9 mouse cellular contexts compared by ENCODE assay signal in the genomic region with DNA sequence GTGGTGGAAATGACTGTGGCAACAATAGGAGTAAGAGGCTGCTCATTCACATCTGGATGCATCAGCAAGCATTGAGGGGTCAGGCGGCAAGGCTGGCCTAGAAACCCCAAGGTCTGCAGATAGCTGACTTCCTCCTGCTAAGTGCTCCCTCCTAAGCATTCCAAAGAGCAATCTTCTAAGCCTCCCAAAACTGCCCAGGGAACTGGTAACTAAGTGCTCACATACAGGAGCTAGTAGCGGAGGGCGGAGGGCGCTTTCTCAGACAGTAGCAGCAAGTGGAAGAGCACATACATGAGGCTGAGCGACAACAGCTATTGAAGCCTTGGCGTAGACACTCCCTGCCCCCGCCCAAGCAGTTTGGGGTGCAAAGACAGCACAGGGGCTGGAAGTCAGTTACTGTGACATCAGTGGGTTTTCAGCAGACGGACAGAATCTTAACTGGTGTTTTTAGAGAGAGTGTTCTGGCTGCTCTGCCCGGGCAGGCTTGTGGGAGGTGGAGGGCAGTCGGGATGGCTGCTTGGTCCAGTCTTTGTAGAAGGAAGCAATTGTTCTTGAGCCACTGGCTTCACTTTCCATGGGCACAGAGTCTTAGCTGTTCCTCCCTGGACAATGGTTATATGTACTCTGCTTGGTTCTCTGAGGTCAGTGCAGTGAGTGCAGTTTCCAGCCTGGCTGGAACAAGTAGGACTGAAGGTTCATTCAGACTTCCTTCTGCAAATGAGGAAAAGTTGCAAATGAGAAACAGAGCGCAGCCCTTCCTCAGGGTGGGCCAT. TPM values are rescaled to one million over a fixed set of nuclear protein-coding genes. Genes with fewer than 3 reads are reported as not detected.
DNase-seq lines count a peak whose midpoint lies in the region; ATAC-seq and TF ChIP-seq lines count a peak whose summit lies in the region.
"Had no signal": no experiment of that assay in that cellular context is flagged by ENCODE, and none has a peak within 500 bp of the region (broad histone marks: within the 10 kb centered on the region; RNA-seq: fewer than 3 reads in every experiment).

No protein-coding gene starts in this region.

- 0 out of 2 replicates have a peak overlapping the region, but pooled peaks have one; percentile 2 for H3K27ac ChIP-seq in heart, embryonic 16.5 days (ENCODE audit: low read length)
- no peak overlapping the region; the same call in 1 of the 2 replicates for H3K27ac ChIP-seq in heart, adult 2 months
- peak overlapping the region; percentile 72 for H3K27ac ChIP-seq in cortical plate, adult 2 months (ENCODE audit: insufficient read depth, low read length)
- H3K27ac ChIP-seq in hindbrain, embryonic 11.5 days (ENCODE audit: low read depth, low read length) = peak overlapping the region; percentile 45; the same call in 1 of the 2 replicates
- peak overlapping the region; percentile 3 for H3K27ac ChIP-seq in liver, adult 2 months (replicated peaks; ENCODE audit: insufficient read depth, low read depth, low read length)
- no peak overlapping the region for H3K27ac ChIP-seq in kidney, adult 2 months (ENCODE audit: insufficient read depth, low read depth, low read length)

- no peaks in the 10 kb centered on the region for H3K9me3 ChIP-seq in heart, embryonic 16.5 days (replicated peaks; ENCODE audit: control insufficient read depth, low read length)
- no peaks in the 10 kb centered on the region for H3K9me3 ChIP-seq in hindbrain, embryonic 11.5 days (ENCODE audit: control insufficient read depth, low read length)

- no peak overlapping the region for H3K4me3 ChIP-seq in heart, embryonic 16.5 days (ENCODE audit: low read length)
- H3K4me3 ChIP-seq in heart, adult 2 months = no peak overlapping the region
- H3K4me3 ChIP-seq in cortical plate, adult 2 months (ENCODE audit: insufficient read depth, low read length) = no peak overlapping the region
- H3K4me3 ChIP-seq in hindbrain, embryonic 11.5 days (ENCODE audit: low read depth, low read length) = no peak overlapping the region
- H3K4me3 ChIP-seq in liver, adult 2 months (ENCODE audit: insufficient read depth, low read depth, low read length) = no peak overlapping the region
- H3K4me3 ChIP-seq in kidney, adult 2 months (ENCODE audit: insufficient read depth, low read depth, low read length) = no peak overlapping the region

- TF ChIP-seq POLR2A in heart, adult 2 months (IDR thresholded peaks at IDR 0.05; ENCODE audit: insufficient read depth, low read depth, low read length) = no peak
- no peak for TF ChIP-seq POLR2A in cortical plate, adult 2 months (IDR thresholded peaks at IDR 0.05; ENCODE audit: extremely low read depth, insufficient read depth, low read length)
- no peak for TF ChIP-seq POLR2A in liver, adult 2 months (IDR thresholded peaks at IDR 0.05; ENCODE audit: extremely low read depth, insufficient read depth, low read length)
- TF ChIP-seq POLR2A in kidney, adult 2 months (IDR thresholded peaks at IDR 0.05; ENCODE audit: low read depth, low read length) = no peak

- no peak overlapping the region for H3K9ac ChIP-seq in heart, embryonic 16.5 days (ENCODE audit: low read length)
- H3K9ac ChIP-seq in heart, adult 2 months (ENCODE audit: low read depth, low read length) = no peak overlapping the region
- H3K9ac ChIP-seq in hindbrain, embryonic 11.5 days (ENCODE audit: low read depth, low read length) = no peak overlapping the region
- H3K9ac ChIP-seq in liver, adult 2 months (ENCODE audit: low read depth, low read length) = no peak overlapping the region

- no peak overlapping the region for H3K4me2 ChIP-seq in heart, embryonic 16.5 days (ENCODE audit: low read depth, low read length)
- H3K4me2 ChIP-seq in hindbrain, embryonic 11.5 days (replicated peaks; ENCODE audit: low read depth, low read length) = no peak overlapping the region

- WGBS in heart, embryonic 16.5 days = 77% methylated on average over 11 of the region's 11 CpGs
- WGBS in heart, adult 2 months = 67% methylated on average over 11 of the region's 11 CpGs
- 58% methylated on average over 11 of the region's 11 CpGs for WGBS in hindbrain, embryonic 11.5 days
- 75% methylated on average over 11 of the region's 11 CpGs for WGBS in liver, adult 2 months
- 79% methylated on average over 11 of the region's 11 CpGs for WGBS in kidney, adult 2 months

- peaks cover 3% of the 10 kb centered on the region; the same call in 1 of the 2 replicates for H3K4me1 ChIP-seq in heart, embryonic 16.5 days (ENCODE audit: control insufficient read depth, insufficient read depth, low read length)
- peaks cover 26% of the 10 kb centered on the region for H3K4me1 ChIP-seq in heart, adult 2 months (ENCODE audit: control insufficient read depth, insufficient read depth, low read length)
- H3K4me1 ChIP-seq in cortical plate, adult 2 months (ENCODE audit: control insufficient read depth, insufficient read depth, low read length) = peaks cover 8% of the 10 kb centered on the region
- H3K4me1 ChIP-seq in hindbrain, embryonic 11.5 days (replicated peaks; ENCODE audit: control insufficient read depth, insufficient read depth, low read length) = peaks cover 6% of the 10 kb centered on the region
- peaks cover 16% of the 10 kb centered on the region for H3K4me1 ChIP-seq in liver, adult 2 months (ENCODE audit: control insufficient read depth, insufficient read depth, low read length)
- peaks cover 12% of the 10 kb centered on the region for H3K4me1 ChIP-seq in kidney, adult 2 months (ENCODE audit: control insufficient read depth, insufficient read depth, low read length)

- intact Hi-C loops in heart, adult 2 months (cut with DNase I) = no loop called here

- H3K36me3 ChIP-seq in heart, embryonic 16.5 days (ENCODE audit: control insufficient read depth, insufficient read depth) = peaks cover 3% of the 10 kb centered on the region; the same call in 1 of the 2 replicates
- H3K36me3 ChIP-seq in heart, adult 2 months (ENCODE audit: control insufficient read depth, insufficient read depth, low read length) = peaks cover 2% of the 10 kb centered on the region
- H3K36me3 ChIP-seq in hindbrain, embryonic 11.5 days (ENCODE audit: control insufficient read depth, insufficient read depth, low read length) = no peaks in the 10 kb centered on the region
- H3K36me3 ChIP-seq in liver, adult 2 months (ENCODE audit: control insufficient read depth, insufficient read depth, low read length) = peaks cover 3% of the 10 kb centered on the region
- H3K36me3 ChIP-seq in kidney, adult 2 months (ENCODE audit: control insufficient read depth, insufficient read depth, low read length) = no peaks in the 10 kb centered on the region

- no peaks in the 10 kb centered on the region for H3K27me3 ChIP-seq in heart, embryonic 16.5 days (ENCODE audit: control insufficient read depth, insufficient read depth, low read length)
- no peaks in the 10 kb centered on the region for H3K27me3 ChIP-seq in heart, adult 2 months (ENCODE audit: control insufficient read depth, insufficient read depth, low read length)
- no peaks in the 10 kb centered on the region for H3K27me3 ChIP-seq in hindbrain, embryonic 11.5 days (ENCODE audit: control insufficient read depth, insufficient read depth, low read length)
- H3K27me3 ChIP-seq in liver, adult 2 months (ENCODE audit: control insufficient read depth, insufficient read depth, low read length) = no peaks in the 10 kb centered on the region
- no peaks in the 10 kb centered on the region for H3K27me3 ChIP-seq in kidney, adult 2 months (replicated peaks; ENCODE audit: control insufficient read depth, insufficient read depth, low read length)
- H3K27me3 ChIP-seq: Patski had no signal

- TF ChIP-seq EP300 in heart, adult 2 months (IDR thresholded peaks at IDR 0.05; ENCODE audit: insufficient read depth, low read depth, low read length) = no peak

- DNase-seq in heart, adult 2 months = no peak
- peak; percentile 40 for DNase-seq in hindbrain, embryonic 11.5 days (ENCODE audit: low spot score)
- peak; percentile 41 for DNase-seq in liver, adult 2 months (ENCODE audit: extremely low read depth, low read depth, low spot score)
- no peak for DNase-seq in yolk sac, embryonic 10.5 days (ENCODE audit: low spot score)
- no peak for DNase-seq in kidney, adult 2 months
- no peak for DNase-seq in kidney, postnatal 4 days

- TF ChIP-seq CTCF in heart, adult 2 months (IDR thresholded peaks at IDR 0.05) = no peak
- no peak for TF ChIP-seq CTCF in cortical plate, adult 2 months (IDR thresholded peaks at IDR 0.05; ENCODE audit: extremely low read depth, insufficient read depth, low read length)
- no peak for TF ChIP-seq CTCF in liver, adult 2 months (IDR thresholded peaks at IDR 0.05; ENCODE audit: low read depth, low read length)
- no peak for TF ChIP-seq CTCF in kidney, adult 2 months (conservative IDR thresholded peaks at IDR 0.05; ENCODE audit: insufficient read depth, insufficient read length, low read depth, low read length)

- peaks cover 13% of the 10 kb centered on the region for H3K79me2 ChIP-seq in heart, adult 2 months (replicated peaks; ENCODE audit: control insufficient read depth, insufficient read depth, low read length)
- H3K79me2 ChIP-seq in liver, adult 2 months (ENCODE audit: control insufficient read depth, insufficient read depth, low read length) = peaks cover 67% of the 10 kb centered on the region

- ATAC-seq in heart, embryonic 16.5 days (replicated peaks; ENCODE audit: extremely low read depth, insufficient read depth, low FRiP score) = no peak
- 0 out of 2 replicates have a peak, but pooled peaks have one; percentile 12 for ATAC-seq in hindbrain, embryonic 11.5 days (ENCODE audit: low FRiP score)
- ATAC-seq: Patski had no signal

RNA-seq across cellular contexts. Expression of a gene that starts 30.1 kb away (rescaled TPM):
- 16.7 and 22.5 TPM in 2 replicates for polyA plus RNA-seq in heart, embryonic 16.5 days (2015; fragmentation: Nextera tagmentation; extraction: Ambion mirVana)
- total RNA-seq in heart, adult 2 months (2021) = 10 to 100 TPM; 31.8 to 35.9 TPM
- 10.3 TPM in 2 replicates for polyA plus RNA-seq in heart, adult 2 months (2012; rRNA removed)
- 27.1 and 30.4 TPM in 2 replicates for polyA plus RNA-seq in cortical plate, adult 2 months (2012; rRNA removed)
- polyA plus RNA-seq in hindbrain, embryonic 11.5 days (2014; fragmentation: Nextera tagmentation; extraction: Ambion mirVana) = 11.1 and 14.3 TPM in 2 replicates
- 23.4 and 27.3 TPM in 2 replicates for total RNA-seq in liver, adult 2 months (2014; rRNA removed)
- 12.2 and 13.7 TPM in 2 replicates for polyA plus RNA-seq in liver, adult 2 months (2012; rRNA removed)
- 9.2 and 12.6 TPM in 2 replicates for polyA plus RNA-seq in kidney, adult 2 months (2012; rRNA removed)

Comparison
In these comparisons a context has a peak if more than half of its experiments do, and no peak if none do; other contexts are left out.
1. H3K27ac ChIP-seq: peak in heart, embryonic 16.5 days (single experiment), cortical plate, adult 2 months (single experiment), hindbrain, embryonic 11.5 days (single experiment) and liver, adult 2 months (single experiment); none in heart, adult 2 months (single experiment) and kidney, adult 2 months (single experiment).
2. DNase-seq: peak in hindbrain, embryonic 11.5 days (single experiment) and liver, adult 2 months (single experiment); none in heart, adult 2 months (0 of 2), yolk sac, embryonic 10.5 days (single experiment), kidney, adult 2 months (single experiment) and kidney, postnatal 4 days (0 of 2).